Mouse (Mus musculus) midbrain, postnatal 0 days (tissue): ENCODE data around the gene Enah. TPM values are rescaled to one million over a fixed set of nuclear protein-coding genes. Genes with fewer than 3 reads are reported as not detected.
A peak's percentile ranks its signal among the peaks of the same experiment; 100 is the strongest.

Source experiments
- ATAC-seq: fragments of 200-750 bp; cut with Nextera tagmentation; 2 replicates; pipeline ENCODE4 v1.8.0; 2017; ENCODE audit warnings: moderate number of reproducible peaks, mild to moderate bottlenecking, moderate TSS enrichment, moderate library complexity; ENCODE audit not compliant: low FRiP score
- DNase-seq: peaks from one replicate; pipeline ENCODE4 v3.0.0-alpha.2; 2015; ENCODE audit warnings: low spot score
- H3K27ac ChIP-seq: fragments of 300-500 bp; sonication (generic); 2 replicates; pipeline ENCODE4 v1.5.1; 2014; ENCODE audit warnings: low read depth, mild to moderate bottlenecking, low read length, mixed read lengths
- H3K27me3 ChIP-seq: fragments of 300-500 bp; sonication (generic); 2 replicates; pipeline ENCODE4 v1.6.1; 2014; ENCODE audit warnings: low read length, control low read depth, mixed read lengths; ENCODE audit not compliant: insufficient read depth
- H3K36me3 ChIP-seq: fragments of 300-500 bp; sonication (generic); 2 replicates; pipeline ENCODE4 v1.6.1; 2014; ENCODE audit warnings: low read length, control low read depth, mixed read lengths; ENCODE audit not compliant: insufficient read depth
- H3K4me1 ChIP-seq: fragments of 300-500 bp; sonication (generic); 2 replicates; pipeline ENCODE4 v1.6.1; 2014; ENCODE audit warnings: mild to moderate bottlenecking, control low read depth, antibody characterized with exemption, low read length, mixed read lengths; ENCODE audit not compliant: insufficient read depth
- H3K4me2 ChIP-seq: fragments of 300-500 bp; sonication (generic); 2 replicates; pipeline ENCODE4 v1.6.1; 2014; ENCODE audit warnings: low read depth, mild to moderate bottlenecking, low read length, mixed read lengths; ENCODE audit not compliant: poor library complexity, severe bottlenecking
- H3K4me3 ChIP-seq: fragments of 300-500 bp; sonication (generic); 2 replicates; pipeline ENCODE4 v1.5.1; 2014; ENCODE audit warnings: low read depth, mild to moderate bottlenecking, low read length, moderate library complexity
- H3K9ac ChIP-seq: fragments of 300-500 bp; sonication (generic); replicated peaks from 2 replicates; pipeline ENCODE4 v1.6.1; 2014; ENCODE audit warnings: mild to moderate bottlenecking, low read length, moderate library complexity, mixed read lengths; ENCODE audit not compliant: poor library complexity, severe bottlenecking
- H3K9me3 ChIP-seq: fragments of 300-500 bp; sonication (generic); 2 replicates; pipeline ENCODE4 v1.6.1; 2016; ENCODE audit warnings: low read length, control low read depth
- CTCF ChIP-seq: IDR thresholded peaks from 2 replicates; pipeline ENCODE4 v1.5.1; 2016; ENCODE audit warnings: antibody characterized with exemption, mild to moderate bottlenecking
- WGBS: fragments of 180-500 bp; shearing (Covaris S2); extraction: QIAGEN DNeasy Blood & Tissue Kit; methylation state at CpG from one replicate; pipeline ENCODE4 v1.1.7; 2014; 5-methylcytosine and 5-hydroxymethylcytosine counted together
- polyA plus RNA-seq: library from polyadenylated mRNA; unstranded; fragments of >200 nt; fragmentation: Nextera tagmentation; extraction: Ambion mirVana; gene quantifications from 2 replicates; pipeline ENCODE4 v1.2.1, GENCODE M21; 2015
- total RNA-seq: library from RNA; depleted of rRNA; stranded (reverse); fragments of >200 nt; gene quantifications from 2 replicates; pipeline ENCODE4 v1.2.3, GENCODE M21; 2014

Gene Enah
- total and polyA plus RNA-seq, 2 experiments from 2014 or later, result 23.0 to 78.0 TPM

GRCm38 (mm10) chr1:181856329-181856728, 163.5 kb downstream of the Enah start:
- ATAC-seq (no peak), DNase-seq (no peak)
- no peak overlapping the region for H3K9ac ChIP-seq
- WGBS, result 80% methylated on average over 2 of the region's 2 CpGs
- no peak overlapping the region for H3K4me2 ChIP-seq
- H3K4me3 ChIP-seq, result no peak overlapping the region
- no peaks in the 10 kb centered on the region for H3K36me3 ChIP-seq
- H3K27ac ChIP-seq, result no peak overlapping the region
- no peak for TF ChIP-seq CTCF
- H3K4me1 ChIP-seq, result no peaks in the 10 kb centered on the region
- no peaks in the 10 kb centered on the region for H3K9me3 ChIP-seq
- no peaks in the 10 kb centered on the region for H3K27me3 ChIP-seq

GRCm38 (mm10) chr1:181854829-181855228, 165.0 kb downstream of the Enah start:
- no peak overlapping the region for H3K27ac ChIP-seq
- no peak for ATAC-seq

GRCm38 (mm10) chr1:181853081-181853736, 166.6 kb downstream of the Enah start:
- Histone ChIP-seq H3K36me3 (no peaks in the 10 kb centered on the region), H3K27ac (no peak overlapping the region), H3K9me3 (no peaks in the 10 kb centered on the region), H3K27me3 (no peaks in the 10 kb centered on the region), H3K4me3 (peak overlapping the region; percentile 0; the same call in 1 of the 2 replicates), H3K4me1 (no peaks in the 10 kb centered on the region), H3K4me2 (peak overlapping the region; percentile 23), H3K9ac (no peak overlapping the region)
- ATAC-seq (no peak), DNase-seq (no peak)
- WGBS, result 15% methylated on average over 15 of the region's 21 CpGs
- TF ChIP-seq CTCF, result no peak

More at GRCm38 (mm10) chr1:181854829-181855228, 165.0 kb downstream of the Enah start:
- Histone ChIP-seq H3K4me3 (no peak overlapping the region), H3K27me3 (no peaks in the 10 kb centered on the region), H3K9ac (no peak overlapping the region), H3K9me3 (no peaks in the 10 kb centered on the region), H3K4me2 (no peak overlapping the region), H3K4me1 (no peaks in the 10 kb centered on the region), H3K36me3 (no peaks in the 10 kb centered on the region)
- 94% methylated on average over 2 of the region's 2 CpGs for WGBS
- DNase-seq, result no peak
- TF ChIP-seq CTCF, result no peak

DNA sequence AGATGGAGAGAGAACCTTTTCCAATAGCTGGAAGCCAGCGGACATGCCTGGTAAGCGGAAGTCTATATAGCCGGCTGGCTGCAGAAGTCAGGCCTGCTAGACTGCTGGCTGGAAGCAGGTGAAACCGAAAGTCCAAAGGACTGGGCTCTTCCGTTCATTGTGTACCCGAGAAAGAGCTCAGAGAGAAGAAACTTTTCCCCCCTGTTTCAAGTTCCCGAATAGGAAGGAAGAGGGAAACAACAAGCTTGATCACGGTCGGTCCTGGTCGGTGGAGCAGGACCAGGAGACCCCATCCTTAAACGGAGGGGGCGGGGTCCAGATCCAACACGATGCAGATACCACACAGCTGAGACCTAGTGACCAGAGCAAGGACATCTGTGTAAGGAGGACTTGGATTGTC, 167.3 kb downstream of the Enah start:
- H3K9ac ChIP-seq, result no peak overlapping the region
- no peaks in the 10 kb centered on the region for H3K9me3 ChIP-seq
- no peaks in the 10 kb centered on the region for H3K4me1 ChIP-seq
- no peak for ATAC-seq
- no peak for DNase-seq
- 53% methylated on average over 13 of the region's 13 CpGs for WGBS
- no peak for TF ChIP-seq CTCF
- H3K36me3 ChIP-seq, result no peaks in the 10 kb centered on the region
- H3K27me3 ChIP-seq, result no peaks in the 10 kb centered on the region
- no peak overlapping the region for H3K27ac ChIP-seq
- no peak overlapping the region for H3K4me2 ChIP-seq
- no peak overlapping the region for H3K4me3 ChIP-seq

DNA sequence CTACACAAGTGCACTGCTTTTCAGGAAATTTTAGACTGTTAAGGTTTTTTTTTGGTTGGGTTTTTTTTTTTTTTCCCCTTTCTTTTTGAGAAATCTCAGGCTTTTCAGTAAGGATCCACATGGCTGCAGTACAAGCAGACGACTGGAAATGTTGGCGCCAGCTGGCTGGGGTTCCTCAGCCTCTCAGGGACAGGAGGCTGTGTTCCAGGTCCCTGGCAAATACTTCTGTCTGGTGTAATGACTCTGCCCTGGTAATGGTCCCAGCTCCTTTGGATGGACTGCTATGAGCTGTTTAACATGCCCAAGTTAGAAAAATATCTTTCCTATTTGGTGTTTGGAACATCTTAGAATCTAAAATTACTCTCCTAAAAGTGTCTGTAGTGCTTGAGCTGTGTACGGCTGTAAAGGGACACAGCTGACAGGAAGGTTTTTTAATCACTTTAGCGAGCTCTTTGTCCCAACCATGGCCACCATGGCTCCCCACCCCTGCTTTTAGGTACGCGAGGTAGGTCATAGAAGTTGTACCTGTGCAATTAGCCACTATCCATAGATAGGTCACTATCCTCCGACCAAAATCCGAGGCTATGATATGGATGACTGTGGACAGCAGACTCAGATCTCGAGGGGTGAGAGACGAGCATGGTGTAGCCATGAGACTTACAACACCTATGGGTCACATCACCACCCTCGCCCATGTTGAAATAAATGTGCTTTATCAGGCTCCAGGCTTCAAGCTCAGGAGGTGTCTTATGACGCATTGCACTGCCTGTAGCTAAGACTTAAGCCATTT, 168.1 kb downstream of the Enah start:
- no peak overlapping the region for H3K9ac ChIP-seq
- DNase-seq, result peak; percentile 73
- ATAC-seq, result no peak

DNA sequence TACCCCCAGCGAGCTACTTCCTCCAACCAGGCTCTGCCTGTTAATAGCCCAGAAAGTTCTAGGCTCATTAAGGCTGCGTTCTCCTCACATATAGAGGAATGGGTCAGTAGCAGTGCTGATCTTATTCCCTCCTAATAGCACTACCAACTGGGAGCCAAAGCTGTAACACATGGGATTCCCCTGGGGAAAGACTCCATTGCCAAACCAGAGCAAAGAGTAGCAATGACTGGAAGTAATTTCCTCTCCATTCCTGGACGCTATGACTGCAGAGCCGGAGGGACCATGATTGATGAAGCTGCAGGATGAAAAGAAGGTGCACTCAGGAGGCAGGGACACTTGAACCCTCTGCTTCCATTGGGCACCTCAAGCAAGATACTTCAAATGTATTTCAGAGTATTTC, 169.3 kb downstream of the Enah start:
- no peak for ATAC-seq
- no peaks in the 10 kb centered on the region for H3K9me3 ChIP-seq
- TF ChIP-seq CTCF, result no peak
- DNase-seq, result peak; percentile 50
- H3K4me1 ChIP-seq, result no peaks in the 10 kb centered on the region
- no peak overlapping the region for H3K9ac ChIP-seq
- H3K4me3 ChIP-seq, result no peak overlapping the region
- H3K27ac ChIP-seq, result no peak overlapping the region
- 87% methylated on average over 4 of the region's 4 CpGs for WGBS
- no peaks in the 10 kb centered on the region for H3K36me3 ChIP-seq
- H3K27me3 ChIP-seq, result no peaks in the 10 kb centered on the region
- no peak overlapping the region for H3K4me2 ChIP-seq

More for the DNA sequence above, 168.1 kb downstream of the Enah start:
- H3K9me3 ChIP-seq, result no peaks in the 10 kb centered on the region
- H3K4me1 ChIP-seq, result no peaks in the 10 kb centered on the region
- H3K4me3 ChIP-seq, result no peak overlapping the region
- 83% methylated on average over 12 of the region's 12 CpGs for WGBS
- H3K36me3 ChIP-seq, result no peaks in the 10 kb centered on the region
- H3K4me2 ChIP-seq, result no peak overlapping the region
- H3K27me3 ChIP-seq, result no peaks in the 10 kb centered on the region
- no peak for TF ChIP-seq CTCF
- no peak overlapping the region for H3K27ac ChIP-seq
